Mouse (Mus musculus): ENCODE results near the gene Cacna1s. TPM values are rescaled to one million over a fixed set of nuclear protein-coding genes. Genes with fewer than 3 reads are reported as not detected.

The Cacna1s gene
- polyA plus RNA-seq, 1 experiment from 2014 or later, result not detected

GRCm38 (mm10) chr1:136156951-136157350 is 104.4 kb downstream of the Cacna1s start:
- Histone ChIP-seq H3K4me3 (ENCODE audit: low read depth, low read length) (no peak overlapping the region), H3K36me3 (ENCODE audit: control insufficient read depth, insufficient read depth, low read length) (peaks cover 23% of the 10 kb centered on the region), H3K27me3 (ENCODE audit: control insufficient read depth, insufficient read depth, low read length) (no peaks in the 10 kb centered on the region), H3K9me3 (ENCODE audit: control insufficient read depth, low read depth, low read length) (no peaks in the 10 kb centered on the region), H3K27ac (ENCODE audit: low read length) (no peak overlapping the region), H3K4me2 (replicated peaks; ENCODE audit: low read depth, low read length) (no peak overlapping the region), H3K9ac (replicated peaks; ENCODE audit: low read depth, low read length) (no peak overlapping the region), H3K4me1 (ENCODE audit: control insufficient read depth, insufficient read depth, low read length) (no peaks in the 10 kb centered on the region)
- WGBS, result 90% methylated on average over 4 of the region's 4 CpGs
- no peak for ATAC-seq (ENCODE audit: insufficient number of reproducible peaks, insufficient read depth, low FRiP score, low read depth)

- H3K27ac ChIP-seq (ENCODE audit: low read length), result no peak overlapping the region
- H3K4me3 ChIP-seq (ENCODE audit: low read depth, low read length), result no peak overlapping the region
- no peaks in the 10 kb centered on the region for H3K27me3 ChIP-seq (ENCODE audit: control insufficient read depth, insufficient read depth, low read length)
- 53% methylated on average over 12 of the region's 12 CpGs for WGBS
- no peaks in the 10 kb centered on the region for H3K9me3 ChIP-seq (ENCODE audit: control insufficient read depth, low read depth, low read length)
- H3K36me3 ChIP-seq (ENCODE audit: control insufficient read depth, insufficient read depth, low read length), result peaks cover 27% of the 10 kb centered on the region
- no peak overlapping the region for H3K9ac ChIP-seq (replicated peaks; ENCODE audit: low read depth, low read length)
- no peaks in the 10 kb centered on the region for H3K4me1 ChIP-seq (ENCODE audit: control insufficient read depth, insufficient read depth, low read length)
- no peak overlapping the region for H3K4me2 ChIP-seq (replicated peaks; ENCODE audit: low read depth, low read length)
- ATAC-seq (ENCODE audit: insufficient number of reproducible peaks, insufficient read depth, low FRiP score, low read depth), result 0 out of 2 replicates have a peak, but pooled peaks have one; percentile 28
These were observed 107.3 kb downstream of the Cacna1s start for GRCm38 (mm10) chr1:136159830-136160229.

GRCm38 (mm10) chr1:136160297-136160696 is 107.7 kb downstream of the Cacna1s start:
- H3K27me3 ChIP-seq (ENCODE audit: control insufficient read depth, insufficient read depth, low read length), result no peaks in the 10 kb centered on the region
- no peak overlapping the region for H3K27ac ChIP-seq (ENCODE audit: low read length)
- H3K4me2 ChIP-seq (replicated peaks; ENCODE audit: low read depth, low read length), result no peak overlapping the region
- peaks cover 27% of the 10 kb centered on the region for H3K36me3 ChIP-seq (ENCODE audit: control insufficient read depth, insufficient read depth, low read length)
- H3K9ac ChIP-seq (replicated peaks; ENCODE audit: low read depth, low read length), result no peak overlapping the region
- ATAC-seq (ENCODE audit: insufficient number of reproducible peaks, insufficient read depth, low FRiP score, low read depth), result no peak
- no peaks in the 10 kb centered on the region for H3K9me3 ChIP-seq (ENCODE audit: control insufficient read depth, low read depth, low read length)
- H3K4me3 ChIP-seq (ENCODE audit: low read depth, low read length), result no peak overlapping the region
- no peaks in the 10 kb centered on the region for H3K4me1 ChIP-seq (ENCODE audit: control insufficient read depth, insufficient read depth, low read length)
- 86% methylated on average over 12 of the region's 12 CpGs for WGBS

GRCm38 (mm10) chr1:136160930-136161329 is 108.4 kb downstream of the Cacna1s start:
- H3K9me3 ChIP-seq (ENCODE audit: control insufficient read depth, low read depth, low read length), result no peaks in the 10 kb centered on the region
- H3K4me1 ChIP-seq (ENCODE audit: control insufficient read depth, insufficient read depth, low read length), result no peaks in the 10 kb centered on the region
- H3K27me3 ChIP-seq (ENCODE audit: control insufficient read depth, insufficient read depth, low read length), result no peaks in the 10 kb centered on the region
- WGBS, result 88% methylated on average over 6 of the region's 6 CpGs
- H3K4me3 ChIP-seq (ENCODE audit: low read depth, low read length), result no peak overlapping the region
- H3K27ac ChIP-seq (ENCODE audit: low read length), result no peak overlapping the region
- H3K9ac ChIP-seq (replicated peaks; ENCODE audit: low read depth, low read length), result no peak overlapping the region
- no peak for ATAC-seq (ENCODE audit: insufficient number of reproducible peaks, insufficient read depth, low FRiP score, low read depth)
- no peak overlapping the region for H3K4me2 ChIP-seq (replicated peaks; ENCODE audit: low read depth, low read length)
- peaks cover 27% of the 10 kb centered on the region for H3K36me3 ChIP-seq (ENCODE audit: control insufficient read depth, insufficient read depth, low read length)

- no peaks in the 10 kb centered on the region for H3K27me3 ChIP-seq (ENCODE audit: control insufficient read depth, insufficient read depth, low read length)
- H3K27ac ChIP-seq (ENCODE audit: low read length), result no peak overlapping the region
- H3K9ac ChIP-seq (replicated peaks; ENCODE audit: low read depth, low read length), result no peak overlapping the region
- ATAC-seq (ENCODE audit: insufficient number of reproducible peaks, insufficient read depth, low FRiP score, low read depth), result no peak
- no peak overlapping the region for H3K4me3 ChIP-seq (ENCODE audit: low read depth, low read length)
- H3K4me1 ChIP-seq (ENCODE audit: control insufficient read depth, insufficient read depth, low read length), result no peaks in the 10 kb centered on the region
- WGBS, result 89% methylated on average over 7 of the region's 7 CpGs
- peaks cover 25% of the 10 kb centered on the region for H3K36me3 ChIP-seq (ENCODE audit: control insufficient read depth, insufficient read depth, low read length)
- no peak overlapping the region for H3K4me2 ChIP-seq (replicated peaks; ENCODE audit: low read depth, low read length)
- no peaks in the 10 kb centered on the region for H3K9me3 ChIP-seq (ENCODE audit: control insufficient read depth, low read depth, low read length)
These were observed 108.9 kb downstream of the Cacna1s start for GRCm38 (mm10) chr1:136161333-136161921.

- no peak overlapping the region for H3K4me2 ChIP-seq (replicated peaks; ENCODE audit: low read depth, low read length)
- no peak overlapping the region for H3K27ac ChIP-seq (ENCODE audit: low read length)
- no peak overlapping the region for H3K4me3 ChIP-seq (ENCODE audit: low read depth, low read length)
- H3K36me3 ChIP-seq (ENCODE audit: control insufficient read depth, insufficient read depth, low read length), result peaks cover 19% of the 10 kb centered on the region
- H3K27me3 ChIP-seq (ENCODE audit: control insufficient read depth, insufficient read depth, low read length), result no peaks in the 10 kb centered on the region
- 68% methylated on average over 2 of the region's 2 CpGs for WGBS
- no peak overlapping the region for H3K9ac ChIP-seq (replicated peaks; ENCODE audit: low read depth, low read length)
- H3K4me1 ChIP-seq (ENCODE audit: control insufficient read depth, insufficient read depth, low read length), result no peaks in the 10 kb centered on the region
- H3K9me3 ChIP-seq (ENCODE audit: control insufficient read depth, low read depth, low read length), result no peaks in the 10 kb centered on the region
- no peak for ATAC-seq (ENCODE audit: insufficient number of reproducible peaks, insufficient read depth, low FRiP score, low read depth)
These were observed 112.9 kb downstream of the Cacna1s start for GRCm38 (mm10) chr1:136165436-136165835.

- H3K9ac ChIP-seq (replicated peaks; ENCODE audit: low read depth, low read length), result no peak overlapping the region
- no peak overlapping the region for H3K4me3 ChIP-seq (ENCODE audit: low read depth, low read length)
- H3K27ac ChIP-seq (ENCODE audit: low read length), result no peak overlapping the region
- WGBS, result 73% methylated on average over 8 of the region's 8 CpGs
- no peak overlapping the region for H3K4me2 ChIP-seq (replicated peaks; ENCODE audit: low read depth, low read length)
- H3K36me3 ChIP-seq (ENCODE audit: control insufficient read depth, insufficient read depth, low read length), result peaks cover 21% of the 10 kb centered on the region
- no peak for ATAC-seq (ENCODE audit: insufficient number of reproducible peaks, insufficient read depth, low FRiP score, low read depth)
- H3K4me1 ChIP-seq (ENCODE audit: control insufficient read depth, insufficient read depth, low read length), result no peaks in the 10 kb centered on the region
- H3K27me3 ChIP-seq (ENCODE audit: control insufficient read depth, insufficient read depth, low read length), result no peaks in the 10 kb centered on the region
- H3K9me3 ChIP-seq (ENCODE audit: control insufficient read depth, low read depth, low read length), result no peaks in the 10 kb centered on the region
These were observed 115.1 kb downstream of the Cacna1s start for GRCm38 (mm10) chr1:136167657-136168056.

Measured in stomach, embryonic 14.5 days (tissue).